Mouse (Mus musculus) spleen, adult 2 months (tissue): ENCODE measurements around the gene Aldh1l2.
"Not testable (repeated sequence)": the region's sequence is repeated elsewhere in the genome, so short reads cannot be mapped to it uniquely, and the experiment has no call there.

ENCODE experiments used
- CTCF ChIP-seq: fragments of 200-500 bp; IDR thresholded peaks from 2 replicates; pipeline ENCODE4 v1.5.1; 2011; ENCODE audit warnings: mild to moderate bottlenecking, inconsistent platforms; ENCODE audit not compliant: insufficient read depth, insufficient read length, insufficient replicate concordance; ENCODE audit errors: extremely low read depth
- POLR2A ChIP-seq: fragments of 200-500 bp; IDR thresholded peaks from 2 replicates; pipeline ENCODE4 v1.6.1; 2011; ENCODE audit warnings: low read depth, low read length, inconsistent platforms

DNA sequence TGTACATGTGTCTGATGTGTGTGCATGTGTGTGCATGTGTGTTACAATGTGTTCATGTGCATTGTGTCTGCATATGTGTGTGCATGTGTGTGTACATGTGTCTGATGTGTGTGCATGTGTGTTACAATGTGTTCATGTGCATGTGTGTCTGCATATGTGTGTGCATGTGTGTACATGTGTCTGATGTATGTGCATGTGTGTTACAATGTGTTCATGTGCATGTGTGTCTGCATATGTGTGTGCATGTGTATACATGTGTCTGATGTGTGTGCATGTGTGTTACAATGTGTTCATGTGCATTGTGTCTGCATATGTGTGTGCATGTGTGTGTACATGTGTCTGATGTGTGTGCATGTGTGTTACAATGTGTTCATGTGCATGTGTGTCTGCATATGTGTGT lies 9.7 kb downstream of the Aldh1l2 start:
- TF ChIP-seq CTCF, POLR2A: not testable (repeated sequence)
